Mouse (Mus musculus): ENCODE measurements around the gene Rnf2.

The Rnf2 gene

GRCm38 (mm10) chr1:151500531-151501361, at the start of gene Rnf2:
Gene Rnf2, minus strand, starts transcription at chr1:151500955.
- DNase-seq (ENCODE audit: low spot score in 2 of 2), result peak; percentile 89 to 92

- DNase-seq (ENCODE audit: low spot score in 2 of 2), result no peak
Observed at GRCm38 (mm10) chr1:151549794-151550193, 49.0 kb upstream of the Rnf2 start.

- DNase-seq (ENCODE audit: low spot score in 2 of 2), result no peak
Observed at GRCm38 (mm10) chr1:151548896-151549610, 48.3 kb upstream of the Rnf2 start.

GRCm38 (mm10) chr1:151545571-151545970, 44.8 kb upstream of the Rnf2 start:
- no peak for DNase-seq (ENCODE audit: low spot score in 2 of 2)

GRCm38 (mm10) chr1:151544581-151544980, 43.8 kb upstream of the Rnf2 start:
- DNase-seq (ENCODE audit: low spot score in 2 of 2), result no peak

- no peak for DNase-seq (ENCODE audit: low spot score in 2 of 2)
Observed at GRCm38 (mm10) chr1:151543796-151544477, 43.2 kb upstream of the Rnf2 start.

- DNase-seq (ENCODE audit: low spot score in 2 of 2), result no peak
Observed at GRCm38 (mm10) chr1:151526701-151527100, 25.9 kb upstream of the Rnf2 start.

- no peak for DNase-seq (ENCODE audit: low spot score in 2 of 2)
Observed at GRCm38 (mm10) chr1:151517571-151518250, 17.0 kb upstream of the Rnf2 start.

- DNase-seq (ENCODE audit: low spot score in 2 of 2), result no peak
Observed at GRCm38 (mm10) chr1:151516871-151517270, 16.1 kb upstream of the Rnf2 start.

GRCm38 (mm10) chr1:151515733-151516132, 15.0 kb upstream of the Rnf2 start:
- DNase-seq (ENCODE audit: low spot score in 2 of 2), result no peak

GRCm38 (mm10) chr1:151514119-151514518, 13.4 kb upstream of the Rnf2 start:
- no peak for DNase-seq (ENCODE audit: low spot score in 2 of 2)

- DNase-seq (ENCODE audit: low spot score in 2 of 2), result no peak
Observed at GRCm38 (mm10) chr1:151510811-151511210, 10.1 kb upstream of the Rnf2 start.

GRCm38 (mm10) chr1:151499815-151500501, 797 bp downstream of the Rnf2 start:
- peak; percentile 22 to 41 for DNase-seq (ENCODE audit: low spot score in 2 of 2)

- no peak for DNase-seq (ENCODE audit: low spot score in 2 of 2)
Observed at GRCm38 (mm10) chr1:151498381-151498780, 2.4 kb downstream of the Rnf2 start.

- no peak for DNase-seq (ENCODE audit: low spot score in 2 of 2)
Observed at GRCm38 (mm10) chr1:151497942-151498341, 2.8 kb downstream of the Rnf2 start.

GRCm38 (mm10) chr1:151497028-151497427, 3.7 kb downstream of the Rnf2 start:
- DNase-seq (ENCODE audit: low spot score in 2 of 2), result peak; percentile 10 to 36

GRCm38 (mm10) chr1:151495635-151496285, 5.0 kb downstream of the Rnf2 start:
- no peak for DNase-seq (ENCODE audit: low spot score in 2 of 2)

GRCm38 (mm10) chr1:151494711-151495110, 6.0 kb downstream of the Rnf2 start:
- no peak for DNase-seq (ENCODE audit: low spot score in 2 of 2)

- no peak for DNase-seq (ENCODE audit: low spot score in 2 of 2)
Observed at GRCm38 (mm10) chr1:151493826-151494225, 6.9 kb downstream of the Rnf2 start.

- no peak for DNase-seq (ENCODE audit: low spot score in 2 of 2)
Observed at GRCm38 (mm10) chr1:151492419-151492818, 8.3 kb downstream of the Rnf2 start.

- DNase-seq (ENCODE audit: low spot score in 2 of 2), result no peak
Observed at GRCm38 (mm10) chr1:151489806-151490205, 10.9 kb downstream of the Rnf2 start.
